ENCODE assay signal across 8 mouse cellular contexts in the genomic region with DNA sequence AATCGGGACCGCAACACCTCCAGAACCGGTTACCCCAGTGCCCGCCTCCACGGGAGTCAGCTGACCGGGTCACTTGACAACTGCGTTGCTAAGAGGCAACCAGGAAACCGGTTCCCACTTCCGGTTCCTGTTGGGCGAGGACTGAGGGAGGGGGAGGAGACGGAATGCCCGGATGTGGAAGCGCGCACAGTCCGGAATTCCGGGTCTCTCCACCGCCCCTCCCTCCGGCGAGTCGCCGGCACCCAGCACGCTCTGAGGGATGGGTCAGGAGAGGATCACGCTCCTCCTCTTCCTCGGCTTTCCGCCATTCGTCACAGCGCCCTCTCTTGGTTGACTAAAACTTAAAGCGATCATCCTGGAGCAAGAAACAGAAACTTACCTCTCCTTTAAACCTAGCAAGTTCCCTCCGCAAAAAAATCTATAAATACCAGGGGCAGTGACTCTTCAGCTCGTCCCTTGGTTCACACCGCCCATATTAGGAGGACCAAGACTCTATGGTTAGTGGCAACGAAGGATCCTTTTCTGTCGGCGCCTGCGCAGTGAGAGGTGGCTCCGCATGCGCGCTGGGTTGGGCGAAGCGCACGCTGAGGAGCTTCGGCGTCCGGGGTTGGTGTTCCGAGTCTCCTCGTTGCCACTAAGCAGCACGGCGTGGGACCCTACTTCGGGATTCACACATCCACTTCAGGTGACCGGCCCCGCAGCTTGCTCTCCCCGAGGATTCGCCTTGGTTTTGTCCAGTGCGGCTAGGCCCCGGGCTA. TPM values are rescaled to one million over a fixed set of nuclear protein-coding genes. Genes with fewer than 3 reads are reported as not detected.
DNase-seq lines count a peak whose midpoint lies in the region; ATAC-seq and TF ChIP-seq lines count a peak whose summit lies in the region.

Atp6v1d (minus strand) TSS at position 143 of the 758 bp plus-strand sequence.
Eif2s1 (plus strand) TSS at position 324 of the 758 bp plus-strand sequence.

- peak within 1 kb of the TSS; percentile 82 for H3K27ac ChIP-seq in ES-E14 (ENCODE audit: insufficient read depth, low read depth, low read length, poor library complexity, severe bottlenecking)
- H3K27ac ChIP-seq in forebrain, embryonic 15.5 days (replicated peaks), result peak within 1 kb of the TSS; percentile 86

- intact Hi-C loops in heart, postnatal 25 days (cut with DNase I), result loop anchor here (2.0 kb wide), 1 partner anchor 113 kb away; the partner anchor contains the start of gene Mpp5

- WGBS in forebrain, embryonic 15.5 days, result under 1% methylated on average over 55 of the region's 55 CpGs
- WGBS in lung, adult 2 months, result under 1% methylated on average over 55 of the region's 55 CpGs

- no peaks in the 10 kb centered on the region for H3K27me3 ChIP-seq in forebrain, embryonic 15.5 days

- H3K9me3 ChIP-seq in ES-E14 (ENCODE audit: control insufficient read depth, insufficient read depth, low read depth, low read length), result no peaks in the 10 kb centered on the region
- H3K9me3 ChIP-seq in forebrain, embryonic 15.5 days, result no peaks in the 10 kb centered on the region

- no peaks in the 10 kb centered on the region; the same call in 1 of the 2 replicates for H3K36me3 ChIP-seq in ES-E14 (ENCODE audit: control insufficient read depth, insufficient read depth, low read length, poor library complexity, severe bottlenecking)
- no peaks in the 10 kb centered on the region; the same call in 1 of the 2 replicates for H3K36me3 ChIP-seq in forebrain, embryonic 15.5 days

- ATAC-seq in forebrain, embryonic 15.5 days (replicated peaks), result peak; percentile 100
- ATAC-seq in neutrophil, adult 5-6 weeks (ENCODE audit: extremely low read depth, insufficient number of reproducible peaks, low FRiP score, poor library complexity, severe bottlenecking), result peak; percentile 95

- peak within 1 kb of the TSS; percentile 96 for H3K9ac ChIP-seq in ES-E14 (ENCODE audit: insufficient read depth, low read depth, low read length, poor library complexity, severe bottlenecking)
- peak within 1 kb of the TSS; percentile 86 for H3K9ac ChIP-seq in forebrain, embryonic 15.5 days (replicated peaks)

- TF ChIP-seq CTCF in lung, adult 2 months (IDR thresholded peaks at IDR 0.05; ENCODE audit: insufficient read depth, low read length), result peak; percentile 72

- H3K4me1 ChIP-seq in ES-E14 (ENCODE audit: control insufficient read depth in 2 of 2, insufficient read depth in 2 of 2, low read length in 2 of 2, poor library complexity in 1 of 2), result peaks cover 3 to 4% of the 10 kb centered on the region in 2 experiments; a peak in 3 of 4 replicates
- H3K4me1 ChIP-seq in forebrain, embryonic 15.5 days, result peaks cover 39% of the 10 kb centered on the region
- peaks cover 9% of the 10 kb centered on the region for H3K4me1 ChIP-seq in lung, adult 2 months (ENCODE audit: control insufficient read depth, insufficient read depth, low read length)

- in situ Hi-C loops in ES-E14 (cut with MboI; ENCODE audit: low sequenced_read_pairs in 2 of 2, unreplicated experiment in 2 of 2), result no loop called here

- H3K4me2 ChIP-seq in forebrain, embryonic 15.5 days (replicated peaks), result peak within 1 kb of the TSS; percentile 87

- DNase-seq in ES-E14 (ENCODE audit: low read depth, low spot score), result peak; percentile 98
- peak; percentile 100 for DNase-seq in cerebellum, adult 11-12 months
- DNase-seq in heart, postnatal 25 days (ENCODE audit: low spot score), result peak; percentile 98
- peak; percentile 99 for DNase-seq in layer of hippocampus, adult 18-20 months (ENCODE audit: low spot score in 2 of 2)
- DNase-seq in lung, adult 2 months, result peak; percentile 97
- DNase-seq in thymus, adult 18-20 months, result peak; percentile 98 to 99

- peak; percentile 85; the same call in 1 of the 2 replicates for TF ChIP-seq POLR2A in lung, adult 2 months (IDR thresholded peaks at IDR 0.05; ENCODE audit: borderline replicate concordance, extremely low read depth, low read depth, low read length)

- H3K4me3 ChIP-seq in ES-E14 (ENCODE audit: insufficient read depth in 1 of 2, low read depth in 1 of 2, low read length in 2 of 2, poor library complexity in 1 of 2, severe bottlenecking in 1 of 2), result peak within 1 kb of the TSS; percentile 76 to 93
- peak within 1 kb of the TSS; percentile 89 for H3K4me3 ChIP-seq in forebrain, embryonic 15.5 days
- H3K4me3 ChIP-seq in lung, adult 2 months (replicated peaks; ENCODE audit: extremely low read depth, low read depth, low read length), result peak within 1 kb of the TSS; percentile 97

TF ChIP-seq in ES-E14, 5 proteins besides CTCF, POLR2A, EP300 and RAD21:
- no peak for TF ChIP-seq CHD2 (IDR thresholded peaks at IDR 0.05; ENCODE audit: low read depth, low read length)
- TF ChIP-seq ZC3H11A (IDR thresholded peaks at IDR 0.05; ENCODE audit: borderline replicate concordance, low read depth, low read length), result no peak
- no peak for TF ChIP-seq ZNF384 (IDR thresholded peaks at IDR 0.05; ENCODE audit: low read depth, low read length)
- peak; percentile 67; the same call in 1 of the 2 replicates for TF ChIP-seq HCFC1 (IDR thresholded peaks at IDR 0.05; ENCODE audit: borderline replicate concordance, insufficient read depth, low read length)
- no peak for TF ChIP-seq MAFK (IDR thresholded peaks at IDR 0.05; ENCODE audit: insufficient read depth, low read depth, low read length)

RNA-seq across cellular contexts. Expression of gene Atp6v1d, which starts in this region (rescaled TPM):
- total RNA-seq in ES-E14 (2012; rRNA removed), result 34.8 and 44.6 TPM in 2 replicates
- polyA plus RNA-seq in forebrain, embryonic 15.5 days (2015; fragmentation: Nextera tagmentation; extraction: Ambion mirVana), result 116 and 120 TPM in 2 replicates
- 10 to 100 TPM; 81.9 to 83.8 TPM for total RNA-seq in heart, postnatal 25 days (2021)
- 100 to 1,000 TPM; 255 to 270 TPM for total RNA-seq in layer of hippocampus, adult 18-20 months (2021)
- polyA plus RNA-seq in lung, adult 2 months (2012; rRNA removed), result 5.9 and 15.5 TPM in 2 replicates
- total RNA-seq in neutrophil, adult 5-6 weeks (2017), result 62.0 and 62.1 TPM in 2 replicates

RNA-seq across cellular contexts. Expression of gene Eif2s1, which starts in this region (rescaled TPM):
- total RNA-seq in ES-E14 (2012; rRNA removed), result 113 and 184 TPM in 2 replicates
- polyA plus RNA-seq in forebrain, embryonic 15.5 days (2015; fragmentation: Nextera tagmentation; extraction: Ambion mirVana), result 162 and 163 TPM in 2 replicates
- total RNA-seq in heart, postnatal 25 days (2021), result 10 to 100 TPM; 52.2 to 56.2 TPM
- total RNA-seq in layer of hippocampus, adult 18-20 months (2021), result 10 to 100 TPM; 49.4 to 52.2 TPM
- polyA plus RNA-seq in lung, adult 2 months (2012; rRNA removed), result 5.8 and 8.6 TPM in 2 replicates
- 31.0 and 36.7 TPM in 2 replicates for total RNA-seq in neutrophil, adult 5-6 weeks (2017)

Comparison
In these comparisons a context has a peak if more than half of its experiments do, and no peak if none do; other contexts are left out.
1. Peak in every context shown above with its lines: DNase-seq, ATAC-seq, H3K4me3 ChIP-seq and H3K27ac ChIP-seq.
2. RNA of gene Eif2s1 (polyA plus RNA-seq): 162 to 163 TPM in forebrain, embryonic 15.5 days; 5.8 to 8.6 TPM in lung, adult 2 months; every median in the first group is over 10 times any median in the second.